Mouse (Mus musculus) stomach, embryonic 15.5 days (tissue): ENCODE measurements around the gene Msantd3. TPM values are rescaled to one million over a fixed set of nuclear protein-coding genes. Genes with fewer than 3 reads are reported as not detected.
A peak's percentile ranks its signal among the peaks of the same experiment; 100 is the strongest.

ENCODE experiments used
- ATAC-seq: fragments of 200-750 bp; cut with Nextera tagmentation; 2 replicates; pipeline ENCODE4 v1.8.0; 2017; ENCODE audit warnings: low read depth, moderate number of reproducible peaks, moderate TSS enrichment; ENCODE audit not compliant: insufficient read depth, low FRiP score
- H3K27ac ChIP-seq: fragments of 300-500 bp; sonication (generic); 2 replicates; pipeline ENCODE4 v1.5.1; 2015; ENCODE audit warnings: mild to moderate bottlenecking, inconsistent platforms
- H3K27me3 ChIP-seq: fragments of 300-500 bp; sonication (generic); replicated peaks from 2 replicates; pipeline ENCODE4 v1.6.1; 2015; ENCODE audit warnings: inconsistent platforms
- H3K36me3 ChIP-seq: fragments of 300-500 bp; sonication (generic); 2 replicates; pipeline ENCODE4 v1.6.1; 2015; ENCODE audit warnings: inconsistent platforms
- H3K4me1 ChIP-seq: fragments of 300-500 bp; sonication (generic); 2 replicates; pipeline ENCODE4 v1.6.1; 2015; ENCODE audit warnings: inconsistent platforms
- H3K4me2 ChIP-seq: fragments of 300-500 bp; sonication (generic); 2 replicates; pipeline ENCODE4 v1.6.1; 2015; ENCODE audit warnings: mild to moderate bottlenecking, inconsistent platforms
- H3K4me3 ChIP-seq: fragments of 300-500 bp; sonication (generic); replicated peaks from 2 replicates; pipeline ENCODE4 v1.5.1; 2015; ENCODE audit warnings: inconsistent platforms
- H3K9ac ChIP-seq: fragments of 300-500 bp; sonication (generic); 2 replicates; pipeline ENCODE4 v1.6.1; 2015; ENCODE audit warnings: inconsistent platforms
- H3K9me3 ChIP-seq: fragments of 300-500 bp; sonication (generic); 2 replicates; pipeline ENCODE4 v1.6.1; 2016; ENCODE audit warnings: inconsistent platforms
- WGBS: fragments of 180-500 bp; shearing (Covaris S2); methylation state at CpG from one replicate; pipeline ENCODE4 v1.1.7; 2015; 5-methylcytosine and 5-hydroxymethylcytosine counted together
- polyA plus RNA-seq: library from polyadenylated mRNA; unstranded; fragments of >200 nt; fragmentation: Nextera tagmentation; extraction: Ambion mirVana; gene quantifications from 2 replicates; pipeline ENCODE4 v1.2.1, GENCODE M21; 2015

Gene Msantd3
- polyA plus RNA-seq = 20.7 and 21.1 TPM in 2 replicates

- WGBS = under 1% methylated on average over 52 of the region's 86 CpGs
- H3K27me3 ChIP-seq = no peaks in the 10 kb centered on the region
Measured at GRCm38 (mm10) chr4:48539841-48540575, at the start of gene Msantd3. Gene Msantd3, plus strand, starts transcription at chr4:48539935.

GRCm38 (mm10) chr4:48491290-48491743, 48.4 kb upstream of the Msantd3 start:
- H3K36me3 ChIP-seq = no peaks in the 10 kb centered on the region
- H3K9me3 ChIP-seq = no peaks in the 10 kb centered on the region
- 0 out of 2 replicates have a peak, but pooled peaks have one; percentile 56 for ATAC-seq
- H3K4me2 ChIP-seq = peak overlapping the region; percentile 47
- no peaks in the 10 kb centered on the region for H3K4me1 ChIP-seq
- H3K27me3 ChIP-seq = no peaks in the 10 kb centered on the region
- WGBS = 4% methylated on average over 14 of the region's 14 CpGs
- no peak overlapping the region for H3K27ac ChIP-seq
- peak overlapping the region; percentile 26 for H3K4me3 ChIP-seq
- H3K9ac ChIP-seq = no peak overlapping the region

More at GRCm38 (mm10) chr4:48539841-48540575, at the start of gene Msantd3:
- Histone ChIP-seq H3K9ac (peak within 1 kb of the TSS; percentile 92), H3K4me2 (peak within 1 kb of the TSS; percentile 83), H3K27ac (peak within 1 kb of the TSS; percentile 81), H3K36me3 (no peaks in the 10 kb centered on the region), H3K9me3 (no peaks in the 10 kb centered on the region), H3K4me1 (peaks cover 19% of the 10 kb centered on the region), H3K4me3 (peak within 1 kb of the TSS; percentile 69)
- ATAC-seq = peak; percentile 55

- Histone ChIP-seq H3K4me3 (no peak overlapping the region), H3K9me3 (no peaks in the 10 kb centered on the region), H3K4me1 (no peaks in the 10 kb centered on the region), H3K9ac (no peak overlapping the region), H3K27ac (no peak overlapping the region), H3K27me3 (no peaks in the 10 kb centered on the region), H3K4me2 (no peak overlapping the region), H3K36me3 (no peaks in the 10 kb centered on the region)
- WGBS = 27% methylated on average over 2 of the region's 2 CpGs
- no peak for ATAC-seq
Measured at GRCm38 (mm10) chr4:48492510-48492909, 47.2 kb upstream of the Msantd3 start.

- H3K4me2 ChIP-seq = no peak overlapping the region
Measured at GRCm38 (mm10) chr4:48510861-48511260, 28.9 kb upstream of the Msantd3 start.

GRCm38 (mm10) chr4:48529559-48529958, 10.2 kb upstream of the Msantd3 start:
- ATAC-seq = no peak
- Histone ChIP-seq H3K9ac (no peak overlapping the region), H3K9me3 (no peaks in the 10 kb centered on the region), H3K36me3 (no peaks in the 10 kb centered on the region), H3K4me2 (no peak overlapping the region), H3K4me3 (no peak overlapping the region), H3K27ac (no peak overlapping the region), H3K27me3 (no peaks in the 10 kb centered on the region), H3K4me1 (no peaks in the 10 kb centered on the region)
- 91% methylated on average over 1 of the region's 1 CpGs for WGBS

More at GRCm38 (mm10) chr4:48510861-48511260, 28.9 kb upstream of the Msantd3 start:
- no peak overlapping the region for H3K27ac ChIP-seq
- H3K4me3 ChIP-seq = no peak overlapping the region
- no peaks in the 10 kb centered on the region for H3K9me3 ChIP-seq
- 46% methylated on average over 2 of the region's 2 CpGs for WGBS
- no peak overlapping the region for H3K9ac ChIP-seq
- H3K36me3 ChIP-seq = no peaks in the 10 kb centered on the region
- no peaks in the 10 kb centered on the region for H3K27me3 ChIP-seq
- H3K4me1 ChIP-seq = no peaks in the 10 kb centered on the region
- ATAC-seq = no peak

- no peaks in the 10 kb centered on the region for H3K27me3 ChIP-seq
- no peak overlapping the region for H3K4me2 ChIP-seq
- H3K4me1 ChIP-seq = no peaks in the 10 kb centered on the region
- no peak for ATAC-seq
- no peaks in the 10 kb centered on the region for H3K36me3 ChIP-seq
- H3K9ac ChIP-seq = no peak overlapping the region
- H3K27ac ChIP-seq = no peak overlapping the region
- H3K9me3 ChIP-seq = no peaks in the 10 kb centered on the region
- WGBS = 75% methylated on average over 11 of the region's 11 CpGs
- no peak overlapping the region for H3K4me3 ChIP-seq
Measured at GRCm38 (mm10) chr4:48531804-48532601, 7.7 kb upstream of the Msantd3 start.

GRCm38 (mm10) chr4:48536275-48536674, 3.5 kb upstream of the Msantd3 start:
- 74% methylated on average over 5 of the region's 5 CpGs for WGBS
- H3K4me3 ChIP-seq = no peak overlapping the region

GRCm38 (mm10) chr4:48537024-48537423, 2.7 kb upstream of the Msantd3 start:
- Histone ChIP-seq H3K27ac (no peak overlapping the region), H3K36me3 (no peaks in the 10 kb centered on the region), H3K9ac (no peak overlapping the region), H3K9me3 (no peaks in the 10 kb centered on the region), H3K27me3 (no peaks in the 10 kb centered on the region), H3K4me3 (no peak overlapping the region), H3K4me2 (no peak overlapping the region), H3K4me1 (peaks cover 6% of the 10 kb centered on the region; the same call in 1 of the 2 replicates)
- 81% methylated on average over 5 of the region's 5 CpGs for WGBS
- no peak for ATAC-seq

More at GRCm38 (mm10) chr4:48536275-48536674, 3.5 kb upstream of the Msantd3 start:
- Histone ChIP-seq H3K9ac (no peak overlapping the region), H3K36me3 (no peaks in the 10 kb centered on the region), H3K27me3 (no peaks in the 10 kb centered on the region), H3K4me1 (no peaks in the 10 kb centered on the region), H3K4me2 (no peak overlapping the region), H3K27ac (no peak overlapping the region), H3K9me3 (no peaks in the 10 kb centered on the region)
- ATAC-seq = no peak

GRCm38 (mm10) chr4:48538581-48538980, 1.2 kb upstream of the Msantd3 start:
- H3K4me3 ChIP-seq = no peak overlapping the region
- WGBS = 89% methylated on average over 2 of the region's 2 CpGs
- no peaks in the 10 kb centered on the region for H3K9me3 ChIP-seq

GRCm38 (mm10) chr4:48540576-48541111, 909 bp downstream of the Msantd3 start:
- Histone ChIP-seq H3K9ac (peak overlapping the region; percentile 92), H3K9me3 (no peaks in the 10 kb centered on the region), H3K4me3 (peak overlapping the region; percentile 69), H3K36me3 (no peaks in the 10 kb centered on the region), H3K27ac (peak overlapping the region; percentile 74), H3K27me3 (no peaks in the 10 kb centered on the region), H3K4me2 (peak overlapping the region; percentile 83), H3K4me1 (peaks cover 19% of the 10 kb centered on the region)
- WGBS = under 1% methylated on average over 43 of the region's 50 CpGs
- peak; percentile 63 for ATAC-seq

More at GRCm38 (mm10) chr4:48538581-48538980, 1.2 kb upstream of the Msantd3 start:
- no peak for ATAC-seq
- Histone ChIP-seq H3K4me2 (no peak overlapping the region), H3K27me3 (no peaks in the 10 kb centered on the region), H3K9ac (no peak overlapping the region), H3K4me1 (peaks cover 19% of the 10 kb centered on the region), H3K36me3 (no peaks in the 10 kb centered on the region), H3K27ac (no peak overlapping the region)

- H3K4me3 ChIP-seq = peak overlapping the region; percentile 69
- 0 out of 2 replicates have a peak overlapping the region, but pooled peaks have one; percentile 21 for H3K27ac ChIP-seq
- peaks cover 25% of the 10 kb centered on the region for H3K4me1 ChIP-seq
- no peaks in the 10 kb centered on the region for H3K9me3 ChIP-seq
- WGBS = 10% methylated on average over 15 of the region's 15 CpGs
- peak overlapping the region; percentile 30; the same call in 1 of the 2 replicates for H3K9ac ChIP-seq
- no peak for ATAC-seq
- H3K36me3 ChIP-seq = no peaks in the 10 kb centered on the region
- H3K4me2 ChIP-seq = peak overlapping the region; percentile 83
- H3K27me3 ChIP-seq = no peaks in the 10 kb centered on the region
Measured at GRCm38 (mm10) chr4:48541526-48542250, 2.0 kb downstream of the Msantd3 start.
